Mouse (Mus musculus): ENCODE results near the gene Rsph9. TPM values are rescaled to one million over a fixed set of nuclear protein-coding genes. Genes with fewer than 3 reads are reported as not detected.

The Rsph9 gene
- polyA plus RNA-seq, 1 experiment from 2014 or later, result 15.8 TPM

GRCm38 (mm10) chr17:46104487-46104886 is 39.5 kb downstream of the Rsph9 start:
- no peak overlapping the region for H3K4me3 ChIP-seq (ENCODE audit: low read depth, low read length)
- peaks cover 14% of the 10 kb centered on the region for H3K4me1 ChIP-seq (ENCODE audit: control insufficient read depth, insufficient read depth, low read length)
- 15% methylated on average over 12 of the region's 12 CpGs for WGBS
- H3K27me3 ChIP-seq (ENCODE audit: control insufficient read depth, insufficient read depth, low read length), result no peaks in the 10 kb centered on the region
- no peaks in the 10 kb centered on the region for H3K36me3 ChIP-seq (ENCODE audit: control insufficient read depth, insufficient read depth, low read length)
- H3K4me2 ChIP-seq (replicated peaks; ENCODE audit: low read depth, low read length), result no peak overlapping the region
- peak overlapping the region; percentile 21; the same call in 1 of the 2 replicates for H3K27ac ChIP-seq (ENCODE audit: low read length)
- no peak overlapping the region for H3K9ac ChIP-seq (replicated peaks; ENCODE audit: low read depth, low read length)
- ATAC-seq (ENCODE audit: insufficient number of reproducible peaks, insufficient read depth, low FRiP score, low read depth), result peak; percentile 82; the same call in 1 of the 2 replicates
- no peaks in the 10 kb centered on the region for H3K9me3 ChIP-seq (ENCODE audit: control insufficient read depth, low read depth, low read length)

- H3K4me1 ChIP-seq (ENCODE audit: control insufficient read depth, insufficient read depth, low read length), result peaks cover 20% of the 10 kb centered on the region
- H3K27ac ChIP-seq (ENCODE audit: low read length), result no peak overlapping the region
- H3K27me3 ChIP-seq (ENCODE audit: control insufficient read depth, insufficient read depth, low read length), result no peaks in the 10 kb centered on the region
- no peak for ATAC-seq (ENCODE audit: insufficient number of reproducible peaks, insufficient read depth, low FRiP score, low read depth)
- no peaks in the 10 kb centered on the region for H3K36me3 ChIP-seq (ENCODE audit: control insufficient read depth, insufficient read depth, low read length)
- H3K4me2 ChIP-seq (replicated peaks; ENCODE audit: low read depth, low read length), result no peak overlapping the region
- H3K4me3 ChIP-seq (ENCODE audit: low read depth, low read length), result no peak overlapping the region
- WGBS, result 61% methylated on average over 8 of the region's 8 CpGs
- H3K9ac ChIP-seq (replicated peaks; ENCODE audit: low read depth, low read length), result no peak overlapping the region
- no peaks in the 10 kb centered on the region for H3K9me3 ChIP-seq (ENCODE audit: control insufficient read depth, low read depth, low read length)
Measured at GRCm38 (mm10) chr17:46102608-46103159, 41.3 kb downstream of the Rsph9 start.

- Histone ChIP-seq H3K27me3 (ENCODE audit: control insufficient read depth, insufficient read depth, low read length) (no peaks in the 10 kb centered on the region), H3K9me3 (ENCODE audit: control insufficient read depth, low read depth, low read length) (no peaks in the 10 kb centered on the region), H3K27ac (ENCODE audit: low read length) (peak overlapping the region; percentile 55; the same call in 1 of the 2 replicates), H3K36me3 (ENCODE audit: control insufficient read depth, insufficient read depth, low read length) (no peaks in the 10 kb centered on the region), H3K9ac (replicated peaks; ENCODE audit: low read depth, low read length) (no peak overlapping the region), H3K4me2 (replicated peaks; ENCODE audit: low read depth, low read length) (no peak overlapping the region), H3K4me1 (ENCODE audit: control insufficient read depth, insufficient read depth, low read length) (peaks cover 20% of the 10 kb centered on the region), H3K4me3 (ENCODE audit: low read depth, low read length) (no peak overlapping the region)
- no peak; the same call in 1 of the 2 replicates for ATAC-seq (ENCODE audit: insufficient number of reproducible peaks, insufficient read depth, low FRiP score, low read depth)
- 57% methylated on average over 9 of the region's 9 CpGs for WGBS
Measured at GRCm38 (mm10) chr17:46101906-46102305, 42.1 kb downstream of the Rsph9 start.

GRCm38 (mm10) chr17:46098525-46098924 is 45.5 kb downstream of the Rsph9 start:
- no peak overlapping the region for H3K4me2 ChIP-seq (replicated peaks; ENCODE audit: low read depth, low read length)
- H3K4me1 ChIP-seq (ENCODE audit: control insufficient read depth, insufficient read depth, low read length), result peaks cover 15% of the 10 kb centered on the region
- peak overlapping the region; percentile 39; the same call in 1 of the 2 replicates for H3K27ac ChIP-seq (ENCODE audit: low read length)
- H3K9me3 ChIP-seq (ENCODE audit: control insufficient read depth, low read depth, low read length), result no peaks in the 10 kb centered on the region
- no peak; the same call in 1 of the 2 replicates for ATAC-seq (ENCODE audit: insufficient number of reproducible peaks, insufficient read depth, low FRiP score, low read depth)
- no peaks in the 10 kb centered on the region for H3K27me3 ChIP-seq (ENCODE audit: control insufficient read depth, insufficient read depth, low read length)
- H3K4me3 ChIP-seq (ENCODE audit: low read depth, low read length), result no peak overlapping the region
- H3K36me3 ChIP-seq (ENCODE audit: control insufficient read depth, insufficient read depth, low read length), result no peaks in the 10 kb centered on the region
- no peak overlapping the region for H3K9ac ChIP-seq (replicated peaks; ENCODE audit: low read depth, low read length)
- WGBS, result 35% methylated on average over 8 of the region's 8 CpGs

- H3K27ac ChIP-seq (ENCODE audit: low read length), result no peak overlapping the region
- 0 out of 2 replicates have a peak, but pooled peaks cover under 1% of the 10 kb centered on the region for H3K4me1 ChIP-seq (ENCODE audit: control insufficient read depth, insufficient read depth, low read length)
- no peaks in the 10 kb centered on the region for H3K36me3 ChIP-seq (ENCODE audit: control insufficient read depth, insufficient read depth, low read length)
- H3K4me3 ChIP-seq (ENCODE audit: low read depth, low read length), result no peak overlapping the region
- H3K9me3 ChIP-seq (ENCODE audit: control insufficient read depth, low read depth, low read length), result no peaks in the 10 kb centered on the region
- no peak overlapping the region for H3K9ac ChIP-seq (replicated peaks; ENCODE audit: low read depth, low read length)
- H3K27me3 ChIP-seq (ENCODE audit: control insufficient read depth, insufficient read depth, low read length), result no peaks in the 10 kb centered on the region
- WGBS, result 70% methylated on average over 14 of the region's 14 CpGs
- H3K4me2 ChIP-seq (replicated peaks; ENCODE audit: low read depth, low read length), result no peak overlapping the region
- no peak for ATAC-seq (ENCODE audit: insufficient number of reproducible peaks, insufficient read depth, low FRiP score, low read depth)
Measured at GRCm38 (mm10) chr17:46091899-46092298, 52.1 kb downstream of the Rsph9 start.

- H3K27me3 ChIP-seq (ENCODE audit: control insufficient read depth, insufficient read depth, low read length), result no peaks in the 10 kb centered on the region
Measured at GRCm38 (mm10) chr17:46091351-46091750, 52.7 kb downstream of the Rsph9 start.

GRCm38 (mm10) chr17:46086341-46086870 is 57.6 kb downstream of the Rsph9 start:
- peaks cover 29% of the 10 kb centered on the region for H3K4me1 ChIP-seq (ENCODE audit: control insufficient read depth, insufficient read depth, low read length)
- H3K27ac ChIP-seq (ENCODE audit: low read length), result no peak overlapping the region
- H3K27me3 ChIP-seq (ENCODE audit: control insufficient read depth, insufficient read depth, low read length), result no peaks in the 10 kb centered on the region
- no peak overlapping the region for H3K4me3 ChIP-seq (ENCODE audit: low read depth, low read length)
- H3K36me3 ChIP-seq (ENCODE audit: control insufficient read depth, insufficient read depth, low read length), result no peaks in the 10 kb centered on the region
- ATAC-seq (ENCODE audit: insufficient number of reproducible peaks, insufficient read depth, low FRiP score, low read depth), result no peak
- no peak overlapping the region for H3K9ac ChIP-seq (replicated peaks; ENCODE audit: low read depth, low read length)
- no peaks in the 10 kb centered on the region for H3K9me3 ChIP-seq (ENCODE audit: control insufficient read depth, low read depth, low read length)
- WGBS, result 41% methylated on average over 17 of the region's 17 CpGs
- no peak overlapping the region for H3K4me2 ChIP-seq (replicated peaks; ENCODE audit: low read depth, low read length)

More at GRCm38 (mm10) chr17:46091351-46091750, 52.7 kb downstream of the Rsph9 start:
- H3K4me3 ChIP-seq (ENCODE audit: low read depth, low read length), result no peak overlapping the region
- no peak overlapping the region for H3K9ac ChIP-seq (replicated peaks; ENCODE audit: low read depth, low read length)
- H3K4me1 ChIP-seq (ENCODE audit: control insufficient read depth, insufficient read depth, low read length), result peaks cover 5% of the 10 kb centered on the region; the same call in 1 of the 2 replicates
- no peak overlapping the region for H3K4me2 ChIP-seq (replicated peaks; ENCODE audit: low read depth, low read length)
- WGBS, result 83% methylated on average over 1 of the region's 1 CpGs
- H3K36me3 ChIP-seq (ENCODE audit: control insufficient read depth, insufficient read depth, low read length), result no peaks in the 10 kb centered on the region
- H3K27ac ChIP-seq (ENCODE audit: low read length), result no peak overlapping the region
- no peak for ATAC-seq (ENCODE audit: insufficient number of reproducible peaks, insufficient read depth, low FRiP score, low read depth)
- H3K9me3 ChIP-seq (ENCODE audit: control insufficient read depth, low read depth, low read length), result no peaks in the 10 kb centered on the region

GRCm38 (mm10) chr17:46084091-46084501 is 59.9 kb downstream of the Rsph9 start:
- Histone ChIP-seq H3K9ac (replicated peaks; ENCODE audit: low read depth, low read length) (no peak overlapping the region), H3K36me3 (ENCODE audit: control insufficient read depth, insufficient read depth, low read length) (no peaks in the 10 kb centered on the region), H3K4me1 (ENCODE audit: control insufficient read depth, insufficient read depth, low read length) (peaks cover 32% of the 10 kb centered on the region), H3K4me2 (replicated peaks; ENCODE audit: low read depth, low read length) (peak overlapping the region; percentile 28), H3K27me3 (ENCODE audit: control insufficient read depth, insufficient read depth, low read length) (no peaks in the 10 kb centered on the region), H3K9me3 (ENCODE audit: control insufficient read depth, low read depth, low read length) (no peaks in the 10 kb centered on the region), H3K4me3 (ENCODE audit: low read depth, low read length) (no peak overlapping the region), H3K27ac (ENCODE audit: low read length) (peak overlapping the region; percentile 73)
- peak; percentile 91 for ATAC-seq (ENCODE audit: insufficient number of reproducible peaks, insufficient read depth, low FRiP score, low read depth)
- WGBS, result 10% methylated on average over 10 of the region's 10 CpGs
